Mouse (Mus musculus): ENCODE measurements around the gene Slc35c1.

Slc35c1 gene

DNA sequence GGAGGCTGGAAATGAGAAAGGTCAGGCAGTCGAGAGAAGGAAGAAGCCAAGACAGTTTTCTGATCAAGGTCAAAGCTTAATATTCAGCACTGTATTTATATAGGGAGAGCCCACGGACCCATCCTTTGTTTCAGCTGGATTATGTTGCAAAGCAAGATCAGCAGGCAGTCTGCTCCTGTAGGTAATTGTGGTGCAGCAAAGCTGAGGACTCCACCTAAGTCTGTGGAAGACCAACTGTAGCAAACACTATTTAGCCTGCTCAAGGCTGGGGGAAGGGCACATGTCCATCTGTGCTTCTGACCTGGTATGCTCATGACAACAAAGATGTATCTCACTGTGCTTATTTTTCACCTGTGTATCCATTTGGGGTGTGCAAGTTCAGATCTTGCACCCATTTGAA, 15.4 kb upstream of the Slc35c1 start:
- no peak for DNase-seq (ENCODE audit: low spot score in 2 of 2)

DNA sequence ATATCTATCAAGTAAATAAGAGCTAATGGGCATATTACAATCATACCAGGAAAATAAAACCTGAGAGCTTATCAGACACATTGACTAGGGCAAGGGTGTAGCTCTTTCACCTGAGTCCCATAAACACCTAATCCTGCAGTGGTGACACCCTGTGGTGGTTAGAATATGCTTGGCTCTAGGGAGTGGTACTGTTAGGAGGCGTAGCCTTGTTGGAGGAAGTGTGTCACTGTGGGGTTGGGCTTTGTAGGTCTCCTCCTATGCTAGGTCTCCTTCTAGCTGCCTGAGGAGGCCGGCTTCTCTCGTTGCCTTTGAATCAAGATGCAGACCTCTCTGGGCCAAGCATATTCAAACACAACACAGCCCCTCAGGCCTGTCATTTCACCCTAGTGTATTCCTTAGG, 14.6 kb upstream of the Slc35c1 start:
- DNase-seq (ENCODE audit: low spot score in 2 of 2) = no peak

GRCm38 (mm10) chr2:92471886-92472670, 11.7 kb upstream of the Slc35c1 start:
- DNase-seq (ENCODE audit: low spot score in 2 of 2) = no peak

DNA sequence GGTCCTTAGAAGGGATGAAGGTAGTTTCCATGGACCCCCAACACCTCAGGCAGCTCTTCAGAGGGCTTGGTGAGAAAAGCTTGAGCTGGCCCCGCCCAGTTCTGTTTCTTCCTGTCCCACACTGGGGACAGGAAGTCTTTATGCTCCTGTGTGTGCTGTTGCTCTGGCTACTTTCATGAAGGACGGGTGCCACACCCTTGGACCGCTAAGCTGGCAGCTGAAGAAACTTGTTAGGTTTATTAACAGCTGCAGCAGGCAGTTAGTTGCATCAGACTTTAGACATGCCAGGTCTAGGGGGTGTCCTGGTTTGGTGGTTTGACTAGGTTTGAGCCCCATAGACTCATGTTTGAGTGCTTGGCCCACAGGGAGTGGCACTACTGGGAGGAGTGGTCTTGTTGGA, 4.4 kb upstream of the Slc35c1 start:
- DNase-seq (ENCODE audit: low spot score in 2 of 2) = no peak

- DNase-seq (ENCODE audit: low spot score in 2 of 2) = no peak
These were observed 877 bp upstream of the Slc35c1 start for GRCm38 (mm10) chr2:92461215-92461614.

DNA sequence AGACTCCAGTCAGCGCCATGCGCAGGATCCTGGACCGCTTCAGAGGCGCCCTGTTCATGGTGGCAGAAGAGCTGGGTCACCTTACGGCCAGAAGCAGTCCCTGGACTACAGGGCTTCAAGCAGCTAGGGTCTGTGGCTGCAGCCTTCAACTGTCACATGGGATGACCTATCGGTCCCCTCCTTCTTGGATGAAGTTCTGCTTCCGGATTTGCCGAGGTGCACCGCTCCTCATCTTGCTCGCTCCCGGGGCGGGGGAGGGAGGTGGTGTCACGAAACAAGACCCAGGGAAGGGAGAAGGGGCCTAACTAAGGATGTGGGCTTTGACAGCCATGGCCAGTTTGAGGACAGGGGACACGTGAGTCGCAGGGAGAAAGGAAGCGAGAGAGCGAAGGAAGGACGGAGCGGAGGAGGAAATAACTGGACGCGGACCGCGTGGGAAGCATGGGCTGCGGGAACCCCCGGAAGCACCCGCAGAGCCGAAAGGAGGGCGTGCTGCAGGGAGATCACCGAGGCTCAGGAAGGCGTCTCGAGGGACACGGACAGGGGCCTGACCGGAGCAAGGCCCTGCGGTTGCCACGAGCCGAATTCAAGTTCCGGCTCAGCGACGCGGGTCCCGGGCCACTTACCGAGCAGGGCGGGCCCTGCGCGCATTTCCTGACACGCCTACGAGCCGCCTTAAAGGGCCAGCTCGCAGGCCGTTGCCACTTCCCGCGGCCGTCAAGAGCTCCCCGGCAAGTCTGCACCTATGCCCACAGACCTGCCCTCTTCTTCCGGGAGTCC, 1.0 kb downstream of the Slc35c1 start:
- DNase-seq (ENCODE audit: low spot score in 2 of 2) = peak; percentile 62 to 73

DNA sequence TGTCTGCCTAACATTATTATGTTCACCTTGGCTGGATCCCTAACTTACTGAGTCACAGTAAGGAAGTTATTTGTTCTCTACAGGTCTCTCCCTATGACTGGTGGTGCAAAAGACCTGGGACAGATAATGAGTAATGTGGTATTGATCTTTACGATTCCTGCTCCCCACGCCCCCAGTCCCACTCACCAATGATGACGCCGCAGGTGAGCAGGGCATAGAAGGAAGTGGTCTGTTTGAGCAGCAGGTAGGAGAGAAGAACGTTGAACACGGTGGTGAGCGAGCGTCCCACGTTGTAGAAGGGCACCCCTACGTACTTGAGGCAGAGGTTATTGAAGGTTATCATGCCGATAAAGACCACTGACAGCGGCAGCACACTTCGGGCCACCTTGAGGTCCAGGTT, 1.9 kb downstream of the Slc35c1 start:
- no peak for DNase-seq (ENCODE audit: low spot score in 2 of 2)

DNA sequence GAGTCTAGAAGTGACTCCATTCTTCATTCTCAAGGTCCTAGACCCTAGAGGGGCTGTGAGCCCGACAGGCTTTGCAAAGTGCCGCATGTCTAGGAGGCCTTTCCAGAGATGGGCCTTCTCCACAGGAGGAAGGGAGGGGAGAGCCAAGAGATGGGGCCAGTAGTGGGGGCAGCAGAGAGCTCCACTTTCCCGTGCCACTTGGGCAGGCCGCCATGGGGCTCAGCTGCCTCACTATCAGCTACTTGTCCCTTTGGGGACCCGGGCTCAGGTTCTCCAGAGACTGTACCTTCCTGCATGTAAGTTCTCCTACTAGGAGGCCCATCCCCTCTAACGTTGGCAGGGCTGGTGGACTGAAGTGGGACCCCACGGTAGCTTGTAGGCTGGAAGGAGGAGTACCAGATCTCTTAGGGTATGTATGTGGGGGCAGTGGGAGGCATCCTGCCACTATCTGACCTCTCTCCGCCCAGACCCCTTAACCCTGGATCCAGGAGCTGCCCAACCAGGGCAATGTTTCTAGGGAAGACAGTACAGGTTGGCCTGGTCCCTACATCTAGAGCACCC, 3.3 kb downstream of the Slc35c1 start:
- no peak for DNase-seq (ENCODE audit: low spot score in 2 of 2)

GRCm38 (mm10) chr2:92455704-92456103, 4.6 kb downstream of the Slc35c1 start:
- DNase-seq (ENCODE audit: low spot score in 2 of 2) = no peak

GRCm38 (mm10) chr2:92454166-92454565, 6.2 kb downstream of the Slc35c1 start:
- DNase-seq (ENCODE audit: low spot score in 2 of 2) = no peak

GRCm38 (mm10) chr2:92451126-92451525, 9.2 kb downstream of the Slc35c1 start:
- no peak for DNase-seq (ENCODE audit: low spot score in 2 of 2)

- DNase-seq (ENCODE audit: low spot score in 2 of 2) = no peak
These were observed 13.1 kb downstream of the Slc35c1 start for GRCm38 (mm10) chr2:92447121-92447740.

DNA sequence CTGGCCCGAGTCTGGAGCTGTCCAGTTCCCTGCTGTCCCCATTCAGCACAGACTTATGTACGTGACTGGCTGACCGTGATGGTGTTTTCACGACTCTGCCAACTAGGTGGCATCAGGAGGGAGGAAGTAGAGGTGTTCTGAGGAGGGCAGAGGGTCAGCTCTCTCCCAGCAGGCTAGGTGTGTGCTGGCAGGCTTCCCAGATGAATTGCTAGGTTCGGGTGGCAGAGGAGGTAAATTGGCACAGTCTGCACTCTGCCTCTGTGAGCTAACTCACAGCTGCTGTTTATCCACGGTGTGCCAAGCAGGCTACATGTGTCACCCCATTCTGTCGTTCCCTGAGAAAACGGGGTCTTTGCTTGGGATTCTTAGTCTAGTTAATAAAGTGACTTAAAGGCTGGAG, 13.7 kb downstream of the Slc35c1 start:
- DNase-seq (ENCODE audit: low spot score in 2 of 2) = no peak

- DNase-seq (ENCODE audit: low spot score in 2 of 2) = no peak
These were observed 14.4 kb downstream of the Slc35c1 start for GRCm38 (mm10) chr2:92445890-92446289.

DNA sequence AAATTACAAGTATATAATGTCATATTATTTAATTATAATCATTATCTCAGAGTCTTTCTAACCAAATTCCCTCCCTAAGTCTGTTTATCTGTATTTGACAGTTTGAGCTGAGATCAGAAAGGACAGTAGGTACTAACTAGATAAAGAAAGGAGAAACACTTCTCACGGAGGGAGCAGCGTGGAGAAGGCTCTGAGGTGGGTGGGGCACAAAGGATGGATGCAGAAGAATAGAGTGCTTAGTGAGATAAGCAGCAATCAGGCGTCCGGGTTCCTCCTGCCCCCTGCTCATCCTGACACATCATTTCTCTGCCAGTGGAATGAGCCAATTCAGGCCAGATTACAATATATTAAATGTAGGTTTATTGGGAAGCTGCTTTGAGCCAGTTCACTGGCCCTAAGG, 16.0 kb downstream of the Slc35c1 start:
- DNase-seq (ENCODE audit: low spot score in 2 of 2) = no peak

GRCm38 (mm10) chr2:92443313-92443712, 17.0 kb downstream of the Slc35c1 start:
- DNase-seq (ENCODE audit: low spot score in 2 of 2) = no peak

GRCm38 (mm10) chr2:92442419-92443001, 17.8 kb downstream of the Slc35c1 start:
- DNase-seq (ENCODE audit: low spot score in 2 of 2) = no peak

GRCm38 (mm10) chr2:92440432-92440831, 19.9 kb downstream of the Slc35c1 start:
- DNase-seq (ENCODE audit: low spot score in 2 of 2) = no peak

DNA sequence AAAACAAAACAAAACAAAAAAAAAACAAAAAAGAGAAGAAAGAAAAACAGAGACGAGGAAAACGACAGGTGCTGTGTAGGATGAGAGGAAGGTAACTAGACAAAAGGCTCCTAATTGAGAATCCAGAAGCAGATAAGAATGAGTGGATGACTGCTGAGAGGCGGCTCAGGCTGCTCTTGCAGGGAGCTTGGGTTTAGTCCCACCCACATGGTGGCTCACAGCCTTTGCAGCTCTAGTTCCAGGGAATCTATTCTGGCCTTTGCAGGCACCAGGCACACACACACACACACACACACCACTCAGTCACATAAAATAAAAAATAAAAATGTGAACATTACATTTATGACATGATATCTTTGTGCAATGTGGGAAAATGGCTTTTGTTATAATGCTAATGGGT, 21.8 kb downstream of the Slc35c1 start:
- DNase-seq (ENCODE audit: low spot score in 2 of 2) = no peak

GRCm38 (mm10) chr2:92437875-92438274, 22.5 kb downstream of the Slc35c1 start:
- DNase-seq (ENCODE audit: low spot score in 2 of 2) = peak in 1 of 2 experiments; percentile 63

DNA sequence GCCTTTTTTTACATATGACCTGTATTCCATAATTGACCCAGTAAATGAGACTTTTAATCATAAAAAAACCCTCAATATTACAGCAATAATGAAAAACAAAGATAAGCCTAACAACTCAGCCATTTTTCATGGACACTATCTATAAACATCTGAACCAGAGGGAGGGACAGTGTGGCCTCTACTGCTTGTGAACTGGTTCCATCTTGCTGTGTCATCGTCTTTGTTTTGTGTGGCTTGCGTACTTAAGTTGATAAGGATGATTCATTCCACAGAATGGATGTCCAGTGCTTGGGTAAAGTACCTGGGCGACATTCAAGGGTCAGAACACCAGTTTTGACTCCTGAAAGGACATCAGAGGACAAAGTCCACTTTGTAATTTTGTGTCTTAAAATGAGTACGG, 23.0 kb downstream of the Slc35c1 start:
- DNase-seq (ENCODE audit: low spot score in 2 of 2) = no peak

GRCm38 (mm10) chr2:92435023-92435422, 25.3 kb downstream of the Slc35c1 start:
- DNase-seq (ENCODE audit: low spot score in 2 of 2) = no peak

All from spleen, postnatal 14 days (tissue).